Mouse (Mus musculus) embryonic fibroblast, embryonic 13.5 days (primary cell): Measurements from ENCODE around the gene Gjb5.

Experiments used
- CTCF ChIP-seq: IDR thresholded peaks from 2 replicates; pipeline ENCODE4 v1.5.1; 2011; ENCODE audit warnings: mild to moderate bottlenecking, control low read depth, low read length, moderate library complexity, borderline replicate concordance; ENCODE audit not compliant: insufficient read depth
- POLR2A ChIP-seq: IDR thresholded peaks from 2 replicates; pipeline ENCODE4 v1.6.1; 2011; ENCODE audit warnings: low read depth, mild to moderate bottlenecking, control low read depth, low read length, moderate library complexity

- TF ChIP-seq POLR2A: no peak
- no peak for TF ChIP-seq CTCF
Measured at GRCm38 (mm10) chr4:127334870-127335504, 23.0 kb downstream of the Gjb5 start.
